Comparison of ENCODE assay signal across 8 mouse cellular contexts in genomic region chr11:84523841-84524510, GRCm38 (mm10). TPM values are rescaled to one million over a fixed set of nuclear protein-coding genes. Genes with fewer than 3 reads are reported as not detected.
DNase-seq lines count a peak whose midpoint lies in the region; ATAC-seq and TF ChIP-seq lines count a peak whose summit lies in the region.
"Had no signal": no experiment of that assay in that cellular context is flagged by ENCODE, and none has a peak within 500 bp of the region (broad histone marks: within the 10 kb centered on the region; RNA-seq: fewer than 3 reads in every experiment).

No protein-coding gene starts in this region.

- WGBS in bone marrow, adult 2 months = 2% methylated on average over 35 of the region's 35 CpGs
- WGBS in forebrain, postnatal 0 days = 2% methylated on average over 35 of the region's 35 CpGs

- no peak overlapping the region for H3K27ac ChIP-seq in bone marrow, adult 2 months (ENCODE audit: control insufficient read depth, insufficient read depth, low read depth, low read length, poor library complexity)
- no peak overlapping the region for H3K27ac ChIP-seq in forebrain, postnatal 0 days (ENCODE audit: low read depth, low read length)

- no peaks in the 10 kb centered on the region for H3K36me3 ChIP-seq in forebrain, postnatal 0 days (ENCODE audit: insufficient read depth)

- peak overlapping the region; percentile 46 for H3K4me3 ChIP-seq in bone marrow, adult 2 months (replicated peaks; ENCODE audit: control insufficient read depth, low read depth, low read length)
- peak overlapping the region; percentile 32; the same call in 1 of the 2 replicates for H3K4me3 ChIP-seq in forebrain, postnatal 0 days (ENCODE audit: low read depth, low read length)
- H3K4me3 ChIP-seq: myocyte had no signal

- peaks cover 2% of the 10 kb centered on the region for H3K4me1 ChIP-seq in bone marrow, adult 2 months (ENCODE audit: control insufficient read depth, insufficient read depth, low read length)
- H3K4me1 ChIP-seq in forebrain, postnatal 0 days (ENCODE audit: insufficient read depth) = peaks cover 10% of the 10 kb centered on the region

- no peak for ATAC-seq in forebrain, postnatal 0 days
- ATAC-seq in monocyte, adult 5-6 weeks (replicated peaks; ENCODE audit: insufficient number of reproducible peaks, low FRiP score, low TSS enrichment, poor library complexity, severe bottlenecking) = no peak

- H3K4me2 ChIP-seq in forebrain, postnatal 0 days (ENCODE audit: low read depth) = no peak overlapping the region; the same call in 1 of the 2 replicates

- H3K27me3 ChIP-seq in forebrain, postnatal 0 days (ENCODE audit: insufficient read depth, low read length) = peaks cover 95% of the 10 kb centered on the region

- DNase-seq in ES-CJ7 (ENCODE audit: low read depth, low spot score) = peak; percentile 63
- DNase-seq in forebrain, postnatal 0 days = no peak
- peak; percentile 39 for DNase-seq in kidney, postnatal 14 days
- peak; percentile 23 for DNase-seq in retina, embryonic 14.5 days (ENCODE audit: low spot score)
- no peak for DNase-seq in adrenal gland, postnatal 25 days

- H3K9ac ChIP-seq in forebrain, postnatal 0 days = no peak overlapping the region

- TF ChIP-seq POLR2A in bone marrow, adult 2 months (IDR thresholded peaks at IDR 0.05; ENCODE audit: borderline replicate concordance, control insufficient read depth, low read depth, low read length) = no peak

- H3K9me3 ChIP-seq in forebrain, postnatal 0 days (ENCODE audit: low read length) = no peaks in the 10 kb centered on the region

- no peak for TF ChIP-seq CTCF in bone marrow, adult 2 months (IDR thresholded peaks at IDR 0.05; ENCODE audit: control insufficient read depth, insufficient read depth, low read length)
- TF ChIP-seq CTCF in forebrain, postnatal 0 days (IDR thresholded peaks at IDR 0.05; ENCODE audit: low read depth) = no peak

RNA-seq across cellular contexts. Expression of gene Lhx1, which starts 1.4 kb away (rescaled TPM):
- not detected in 2 replicates for polyA plus RNA-seq in bone marrow, adult 2 months (2011; ENCODE audit: insufficient read depth, insufficient read length, low replicate concordance, missing spikeins)
- 2.4 and 7.9 TPM in 2 replicates for total RNA-seq in forebrain, postnatal 0 days (2014; rRNA removed)
- 2.5 and 5.3 TPM in 2 replicates for polyA plus RNA-seq in forebrain, postnatal 0 days (2015; fragmentation: Nextera tagmentation; extraction: Ambion mirVana)
- total RNA-seq in monocyte, adult 5-6 weeks (2017) = not detected in 3 replicates
- total RNA-seq in adrenal gland, postnatal 25 days (2021) = not detected in 2 replicates
- polyA plus RNA-seq: myocyte had no signal

RNA-seq across cellular contexts. Expression of gene Aatf, which starts 10.7 kb away (rescaled TPM):
- polyA plus RNA-seq in bone marrow, adult 2 months (2011; ENCODE audit: insufficient read depth, insufficient read length, low replicate concordance, missing spikeins) = 16.7 and 26.2 TPM in 2 replicates
- total RNA-seq in forebrain, postnatal 0 days (2014; rRNA removed) = 25.5 and 38.9 TPM in 2 replicates
- polyA plus RNA-seq in forebrain, postnatal 0 days (2015; fragmentation: Nextera tagmentation; extraction: Ambion mirVana) = 34.1 and 40.4 TPM in 2 replicates
- total RNA-seq in monocyte, adult 5-6 weeks (2017) = 49.5 to 57.7 TPM (median 51.2 TPM) in 3 replicates
- 24.0 and 28.9 TPM in 2 replicates for total RNA-seq in adrenal gland, postnatal 25 days (2021)

Comparison
In these comparisons a context has a peak if more than half of its experiments do, and no peak if none do; other contexts are left out.
1. DNase-seq: peak in ES-CJ7 (single experiment), kidney, postnatal 14 days (single experiment) and retina, embryonic 14.5 days (single experiment); none in forebrain, postnatal 0 days (single experiment) and adrenal gland, postnatal 25 days (single experiment).